Mouse (Mus musculus) bone marrow macrophage, adult 2 months (primary cell): ENCODE measurements around the gene Foxn3.

ENCODE experiments used
- CTCF ChIP-seq: IDR thresholded peaks from 2 replicates; pipeline ENCODE4 v1.5.1; 2012; ENCODE audit warnings: low read depth, mild to moderate bottlenecking, low read length, moderate library complexity
- POLR2A ChIP-seq: IDR thresholded peaks from 2 replicates; pipeline ENCODE4 v1.6.1; 2012; ENCODE audit warnings: mild to moderate bottlenecking, low read depth, low read length, borderline replicate concordance

GRCm38 (mm10) chr12:99314817-99315216 is 248.6 kb downstream of the Foxn3 start:
- TF ChIP-seq CTCF: no peak
- TF ChIP-seq POLR2A: no peak
